Mouse (Mus musculus): ENCODE measurements at regions not wholly inside any gene's neighbourhood (a gene's known extent, or its start where the extent isn't known, plus 50 kb on each side); places are given as distances from the start of the nearest gene placed in this dataset.

DNA sequence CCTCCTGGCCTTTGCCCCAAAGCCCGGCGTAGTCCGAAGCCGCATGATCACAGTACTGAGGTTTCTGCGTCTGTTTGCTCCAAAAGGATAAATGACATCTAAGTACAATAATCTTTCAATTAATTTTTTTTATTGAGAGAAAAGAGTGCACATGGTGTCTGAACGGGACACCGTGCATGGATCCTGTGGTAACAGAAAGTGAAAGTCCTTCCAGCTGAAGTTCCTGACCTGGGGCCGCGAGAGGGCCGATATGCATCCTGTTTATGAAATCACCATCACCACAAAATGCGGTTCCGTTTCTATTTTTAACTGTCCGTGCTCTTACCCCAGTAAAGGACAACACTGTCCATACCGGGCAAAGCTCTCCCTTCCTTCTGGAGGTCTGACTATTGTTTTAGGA, 302.9 kb upstream of the Nfe2l3 start:
- 15% methylated on average over 14 of the region's 14 CpGs for WGBS
- peaks cover 4% of the 10 kb centered on the region; the same call in 1 of the 2 replicates for H3K4me1 ChIP-seq (ENCODE audit: control insufficient read depth, insufficient read depth, insufficient read length)
- peak; percentile 60 to 62 for DNase-seq (ENCODE audit: low read depth in 1 of 2, low spot score in 2 of 2)
- peak overlapping the region; percentile 55 for H3K4me3 ChIP-seq (ENCODE audit: extremely low read depth, insufficient read depth, insufficient read length)
- no peaks in the 10 kb centered on the region for H3K27me3 ChIP-seq (ENCODE audit: control insufficient read depth, insufficient read depth, low read length)
- no peaks in the 10 kb centered on the region for H3K36me3 ChIP-seq (ENCODE audit: control insufficient read depth, insufficient read depth, low read length)
- TF ChIP-seq POLR2A (IDR thresholded peaks at IDR 0.05; ENCODE audit: low read depth, low read length) (no peak), CTCF (IDR thresholded peaks at IDR 0.05; ENCODE audit: extremely low read depth, insufficient read depth, insufficient read length, insufficient replicate concordance) (no peak)
- H3K27ac ChIP-seq (ENCODE audit: insufficient read depth, low read length): peak overlapping the region; percentile 49

DNA sequence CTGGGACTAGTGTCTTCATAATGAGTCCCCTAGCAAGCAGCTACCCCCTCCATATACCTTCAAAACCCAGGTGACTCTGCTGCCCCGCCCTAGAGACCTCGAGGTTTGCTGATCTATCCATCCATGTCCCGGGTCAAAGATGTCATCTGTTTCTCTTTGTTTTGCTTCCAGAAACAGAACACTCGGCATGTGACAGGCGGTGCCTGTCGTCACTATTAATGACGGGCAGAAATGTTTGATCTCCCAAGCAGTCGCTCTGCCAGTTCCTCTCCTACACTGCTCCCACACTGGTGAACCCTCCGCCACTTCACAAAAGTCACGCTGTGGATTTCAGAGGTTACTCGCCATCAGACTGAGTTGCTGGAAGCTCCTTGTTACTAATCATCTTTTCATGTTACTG, 287.7 kb upstream of the Nfe2l3 start:
- 50% methylated on average over 11 of the region's 11 CpGs for WGBS
- no peaks in the 10 kb centered on the region for H3K36me3 ChIP-seq (ENCODE audit: control insufficient read depth, insufficient read depth, low read length)
- peak in 1 of 2 experiments; percentile 62 for DNase-seq (ENCODE audit: low read depth in 1 of 2, low spot score in 2 of 2)
- H3K27me3 ChIP-seq (ENCODE audit: control insufficient read depth, insufficient read depth, low read length): no peaks in the 10 kb centered on the region
- H3K27ac ChIP-seq (ENCODE audit: insufficient read depth, low read length): peak overlapping the region; percentile 2; the same call in 1 of the 2 replicates
- H3K4me3 ChIP-seq (ENCODE audit: extremely low read depth, insufficient read depth, insufficient read length): no peak overlapping the region
- TF ChIP-seq POLR2A (IDR thresholded peaks at IDR 0.05; ENCODE audit: low read depth, low read length) (no peak), CTCF (IDR thresholded peaks at IDR 0.05; ENCODE audit: extremely low read depth, insufficient read depth, insufficient read length, insufficient replicate concordance) (no peak)
- peaks cover 3% of the 10 kb centered on the region; the same call in 1 of the 2 replicates for H3K4me1 ChIP-seq (ENCODE audit: control insufficient read depth, insufficient read depth, insufficient read length)

DNA sequence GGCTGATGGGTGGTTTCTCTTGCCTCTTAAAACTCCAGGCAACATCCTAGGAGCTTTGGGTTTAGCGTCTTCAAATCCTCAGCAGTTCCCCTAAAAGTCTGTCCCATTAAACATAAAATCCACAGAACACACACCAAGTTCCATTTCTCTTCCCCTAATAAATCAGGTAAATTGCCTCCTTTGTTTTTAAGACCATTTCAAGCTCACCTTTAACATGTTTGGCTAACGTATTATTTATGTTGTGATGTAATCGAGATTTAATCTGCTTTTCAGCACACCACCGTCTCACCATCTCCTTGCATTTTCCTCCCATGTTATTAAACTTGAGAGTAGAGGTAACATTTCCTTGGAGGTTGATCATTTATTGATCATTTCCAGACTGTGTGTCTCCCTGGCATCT, 286.6 kb upstream of the Nfe2l3 start:
- no peak overlapping the region for H3K4me3 ChIP-seq (ENCODE audit: extremely low read depth, insufficient read depth, insufficient read length)
- peaks cover 8% of the 10 kb centered on the region; the same call in 1 of the 2 replicates for H3K4me1 ChIP-seq (ENCODE audit: control insufficient read depth, insufficient read depth, insufficient read length)
- TF ChIP-seq POLR2A (IDR thresholded peaks at IDR 0.05; ENCODE audit: low read depth, low read length) (no peak), CTCF (IDR thresholded peaks at IDR 0.05; ENCODE audit: extremely low read depth, insufficient read depth, insufficient read length, insufficient replicate concordance) (no peak)
- no peak overlapping the region for H3K27ac ChIP-seq (ENCODE audit: insufficient read depth, low read length)
- DNase-seq (ENCODE audit: low read depth in 1 of 2, low spot score in 2 of 2): no peak
- 89% methylated on average over 4 of the region's 4 CpGs for WGBS
- no peaks in the 10 kb centered on the region for H3K27me3 ChIP-seq (ENCODE audit: control insufficient read depth, insufficient read depth, low read length)
- no peaks in the 10 kb centered on the region for H3K36me3 ChIP-seq (ENCODE audit: control insufficient read depth, insufficient read depth, low read length)

DNA sequence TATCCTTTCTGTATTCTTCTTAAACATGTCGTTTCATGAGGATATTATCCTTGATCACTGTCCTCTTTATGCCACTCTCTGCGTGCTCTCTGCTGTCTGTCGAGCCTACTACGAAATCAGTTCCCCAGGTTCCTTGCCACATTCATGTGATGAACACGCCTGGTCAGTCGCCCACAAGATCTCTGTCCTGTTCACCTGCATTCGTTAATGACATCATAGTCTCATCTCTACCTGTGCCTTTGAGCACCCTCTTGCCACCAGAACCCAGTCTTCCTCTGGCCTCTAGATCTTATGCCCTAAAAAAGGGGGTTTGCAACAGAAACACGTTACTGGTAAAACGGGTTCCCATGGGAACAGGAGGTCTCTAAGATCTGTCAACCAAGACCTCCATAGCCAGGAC, 283.6 kb upstream of the Nfe2l3 start:
- peak overlapping the region; percentile 3; the same call in 1 of the 2 replicates for H3K27ac ChIP-seq (ENCODE audit: insufficient read depth, low read length)
- no peak for DNase-seq (ENCODE audit: low read depth in 1 of 2, low spot score in 2 of 2)
- H3K4me1 ChIP-seq (ENCODE audit: control insufficient read depth, insufficient read depth, insufficient read length): peaks cover 17% of the 10 kb centered on the region
- no peaks in the 10 kb centered on the region for H3K36me3 ChIP-seq (ENCODE audit: control insufficient read depth, insufficient read depth, low read length)
- no peaks in the 10 kb centered on the region for H3K27me3 ChIP-seq (ENCODE audit: control insufficient read depth, insufficient read depth, low read length)
- no peak overlapping the region for H3K4me3 ChIP-seq (ENCODE audit: extremely low read depth, insufficient read depth, insufficient read length)
- 71% methylated on average over 9 of the region's 9 CpGs for WGBS
- TF ChIP-seq POLR2A (IDR thresholded peaks at IDR 0.05; ENCODE audit: low read depth, low read length) (no peak), CTCF (IDR thresholded peaks at IDR 0.05; ENCODE audit: extremely low read depth, insufficient read depth, insufficient read length, insufficient replicate concordance) (no peak)

DNA sequence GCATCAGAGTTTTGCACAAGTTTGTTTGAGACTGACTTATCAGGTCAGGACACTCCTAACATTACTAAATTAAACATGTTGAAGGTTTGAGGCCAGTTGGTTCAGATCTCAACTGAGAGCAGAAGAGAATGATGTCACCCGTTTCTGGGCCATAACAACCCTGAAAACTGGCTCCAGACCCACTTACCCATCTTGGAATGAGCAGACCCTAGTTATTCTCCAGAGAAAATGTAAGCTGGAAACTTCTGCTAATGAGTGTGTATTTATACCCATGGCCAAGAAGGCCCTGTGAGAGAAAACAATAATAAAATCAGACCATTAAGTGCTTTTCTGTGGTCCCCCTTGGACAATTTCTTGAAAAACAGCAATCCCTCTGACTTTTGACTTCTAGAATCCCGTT, 282.4 kb upstream of the Nfe2l3 start:
- DNase-seq (ENCODE audit: low read depth in 1 of 2, low spot score in 2 of 2): no peak
- Histone ChIP-seq H3K36me3 (ENCODE audit: control insufficient read depth, insufficient read depth, low read length) (no peaks in the 10 kb centered on the region), H3K27me3 (ENCODE audit: control insufficient read depth, insufficient read depth, low read length) (no peaks in the 10 kb centered on the region), H3K27ac (ENCODE audit: insufficient read depth, low read length) (peak overlapping the region; percentile 79), H3K4me1 (ENCODE audit: control insufficient read depth, insufficient read depth, insufficient read length) (peaks cover 17% of the 10 kb centered on the region), H3K4me3 (ENCODE audit: extremely low read depth, insufficient read depth, insufficient read length) (no peak overlapping the region)
- TF ChIP-seq CTCF (IDR thresholded peaks at IDR 0.05; ENCODE audit: extremely low read depth, insufficient read depth, insufficient read length, insufficient replicate concordance): no peak
- TF ChIP-seq POLR2A (IDR thresholded peaks at IDR 0.05; ENCODE audit: low read depth, low read length): no peak
- WGBS: 72% methylated on average over 2 of the region's 2 CpGs

DNA sequence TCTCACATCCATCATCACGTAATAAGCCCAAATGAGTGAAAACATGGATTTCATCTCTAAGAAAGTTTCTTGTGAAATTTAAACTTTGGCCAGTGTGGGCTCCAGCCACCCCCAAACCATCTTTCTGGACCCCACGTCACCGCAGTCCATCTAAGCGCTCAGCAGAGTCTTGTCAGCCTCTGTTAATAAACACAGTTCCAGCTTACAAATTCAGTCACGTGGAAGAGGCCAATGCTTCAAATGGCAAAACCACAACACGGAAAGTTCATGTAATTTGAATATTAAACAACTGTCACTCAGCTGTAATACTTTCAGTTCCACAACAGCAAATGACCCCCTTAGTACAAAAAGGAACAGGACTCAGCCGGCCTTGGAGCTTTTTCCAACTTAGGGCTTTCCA, 282.0 kb upstream of the Nfe2l3 start:
- Histone ChIP-seq H3K36me3 (ENCODE audit: control insufficient read depth, insufficient read depth, low read length) (no peaks in the 10 kb centered on the region), H3K27me3 (ENCODE audit: control insufficient read depth, insufficient read depth, low read length) (no peaks in the 10 kb centered on the region), H3K4me3 (ENCODE audit: extremely low read depth, insufficient read depth, insufficient read length) (no peak overlapping the region), H3K27ac (ENCODE audit: insufficient read depth, low read length) (peak overlapping the region; percentile 99), H3K4me1 (ENCODE audit: control insufficient read depth, insufficient read depth, insufficient read length) (peaks cover 17% of the 10 kb centered on the region)
- peak; percentile 27 to 84 for DNase-seq (ENCODE audit: low read depth in 1 of 2, low spot score in 2 of 2)
- TF ChIP-seq POLR2A (IDR thresholded peaks at IDR 0.05; ENCODE audit: low read depth, low read length) (peak; percentile 30; the same call in 1 of the 2 replicates), CTCF (IDR thresholded peaks at IDR 0.05; ENCODE audit: extremely low read depth, insufficient read depth, insufficient read length, insufficient replicate concordance) (no peak)
- WGBS: 44% methylated on average over 7 of the region's 7 CpGs

DNA sequence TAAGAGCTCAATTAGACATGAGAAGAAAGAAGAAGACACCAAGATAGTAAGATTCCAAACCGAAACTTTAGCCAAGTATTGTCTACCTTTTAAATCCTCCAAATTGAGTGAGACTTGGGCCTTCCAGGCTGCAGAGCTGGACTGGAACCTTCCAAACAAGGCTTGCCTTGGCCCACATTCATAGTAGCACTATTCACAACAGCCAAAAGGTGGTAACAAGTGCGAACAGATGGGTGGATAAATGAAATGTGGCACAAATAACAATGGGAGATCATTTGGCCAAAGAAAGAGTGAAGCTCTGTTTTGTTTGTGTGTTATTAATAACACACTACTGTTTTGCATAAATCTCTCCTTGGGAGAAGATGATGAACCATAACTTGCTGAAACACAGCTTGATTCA, 281.6 kb upstream of the Nfe2l3 start:
- Histone ChIP-seq H3K4me3 (ENCODE audit: extremely low read depth, insufficient read depth, insufficient read length) (no peak overlapping the region), H3K4me1 (ENCODE audit: control insufficient read depth, insufficient read depth, insufficient read length) (peaks cover 17% of the 10 kb centered on the region), H3K36me3 (ENCODE audit: control insufficient read depth, insufficient read depth, low read length) (no peaks in the 10 kb centered on the region), H3K27me3 (ENCODE audit: control insufficient read depth, insufficient read depth, low read length) (no peaks in the 10 kb centered on the region), H3K27ac (ENCODE audit: insufficient read depth, low read length) (peak overlapping the region; percentile 99)
- TF ChIP-seq CTCF (IDR thresholded peaks at IDR 0.05; ENCODE audit: extremely low read depth, insufficient read depth, insufficient read length, insufficient replicate concordance) (no peak), POLR2A (IDR thresholded peaks at IDR 0.05; ENCODE audit: low read depth, low read length) (no peak)
- no peak for DNase-seq (ENCODE audit: low read depth in 1 of 2, low spot score in 2 of 2)
- WGBS: 73% methylated on average over 2 of the region's 2 CpGs
